Comparison of ENCODE assay signal across 16 mouse cellular contexts in the genomic region with DNA sequence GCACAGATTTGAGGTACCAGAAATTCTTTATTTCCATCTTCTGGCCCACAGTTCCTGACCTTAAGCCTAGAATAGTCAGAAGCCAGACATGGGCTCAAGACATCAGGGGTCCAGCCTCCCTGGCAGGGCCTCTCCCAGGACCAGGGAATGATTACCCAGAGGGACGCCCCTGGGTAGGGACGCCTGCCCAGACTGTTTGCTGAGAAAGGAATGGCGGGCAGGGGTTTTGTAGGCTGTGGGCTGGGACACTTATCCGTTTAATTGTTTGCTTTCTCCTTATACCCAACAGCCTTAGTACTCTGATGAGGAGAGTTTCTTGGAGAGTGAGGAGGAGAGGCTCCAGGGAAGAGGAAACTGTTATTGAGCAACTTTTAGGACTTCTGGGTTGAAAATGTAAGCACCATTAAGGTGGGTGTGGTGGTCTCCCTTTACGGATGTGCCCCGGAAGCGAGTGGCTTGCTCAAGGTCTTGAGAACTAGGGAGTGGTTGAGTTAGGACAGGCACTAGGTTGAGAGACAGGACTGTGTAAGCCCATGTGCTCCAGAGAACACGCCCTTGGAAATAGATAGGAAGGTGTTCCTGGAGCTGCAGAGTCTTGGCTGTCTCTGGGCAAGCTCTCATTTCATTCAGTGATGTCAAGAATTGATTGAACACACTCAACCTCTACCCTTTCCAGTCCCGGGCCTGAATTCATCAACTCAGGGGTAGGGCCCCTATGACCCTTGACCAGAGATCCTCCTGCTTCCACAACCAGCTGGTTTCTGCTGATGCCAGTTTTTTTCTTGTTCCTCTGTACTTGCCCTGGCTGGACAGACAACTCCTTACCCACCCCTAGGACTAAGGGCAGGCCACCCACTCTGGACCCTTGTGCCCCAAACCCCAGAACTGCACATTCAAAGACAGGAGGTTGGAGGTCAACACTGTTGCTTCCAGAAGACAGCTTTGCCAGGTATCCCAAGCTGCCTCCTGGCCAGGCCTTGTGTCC. TPM values are rescaled to one million over a fixed set of nuclear protein-coding genes. Genes with fewer than 3 reads are reported as not detected.
DNase-seq lines count a peak whose midpoint lies in the region.
"Had no signal": no experiment of that assay in that cellular context is flagged by ENCODE, and none has a peak within 500 bp of the region (broad histone marks: within the 10 kb centered on the region; RNA-seq: fewer than 3 reads in every experiment).

No protein-coding gene starts in this region.

- DNase-seq in kidney, adult 8-10 months = peak; percentile 66 to 88
- DNase-seq in kidney, postnatal 10 days = no peak
- DNase-seq in ZHBTc4 (ENCODE audit: low read depth, low spot score) = peak; percentile 39
- peak; percentile 61 for DNase-seq in kidney, postnatal 14 days
- DNase-seq in lung, postnatal 25 days (ENCODE audit: low spot score) = peak; percentile 63
- no peak for DNase-seq in left cerebral cortex, postnatal 10 days (ENCODE audit: extremely low spot score in 1 of 2, low spot score in 2 of 2)
- no peak for DNase-seq in thymus, postnatal 4 days
- DNase-seq: adrenal gland, adult 2 months; cerebellum, adult 11 months; gastrocnemius, postnatal 14 days; heart, postnatal 14 days; thymus, postnatal 14 days had no signal

- intact Hi-C loops in left cerebral cortex, postnatal 10 days (cut with DNase I) = no loop called here

RNA-seq across cellular contexts. Expression of gene Slc13a2, which starts 13.5 kb away (rescaled TPM):
- not detected for total RNA-seq in left cerebral cortex, postnatal 10 days (2021)
- total RNA-seq: adrenal gland, adult 2 months; common myeloid progenitor, adult 5-6 weeks; gastrocnemius, postnatal 14 days; heart, postnatal 14 days; layer of hippocampus, adult 18-20 months; left cerebral cortex, adult 2 months had no signal

RNA-seq across cellular contexts. Expression of gene Foxn1, which starts 22.2 kb away (rescaled TPM):
- total RNA-seq in left cerebral cortex, postnatal 10 days (2021) = not detected
- total RNA-seq: common myeloid progenitor, adult 5-6 weeks; gastrocnemius, postnatal 14 days; layer of hippocampus, adult 18-20 months; left cerebral cortex, adult 2 months; megakaryocyte progenitor cell, adult 5-6 weeks had no signal

RNA-seq across cellular contexts. Expression of gene Slc46a1, which starts 56.9 kb away (rescaled TPM):
- total RNA-seq in left cerebral cortex, postnatal 10 days (2021) = 1 to 10 TPM; 8.7 to 9.6 TPM

Comparison
In these comparisons a context has a peak if more than half of its experiments do, and no peak if none do; other contexts are left out.
1. DNase-seq: peak in kidney, adult 8-10 months (2 of 2), ZHBTc4 (single experiment), kidney, postnatal 14 days (single experiment) and lung, postnatal 25 days (single experiment); none in kidney, postnatal 10 days (single experiment), left cerebral cortex, postnatal 10 days (0 of 2) and thymus, postnatal 4 days (single experiment).